ENCODE assay signal across 26 mouse cellular contexts in the genomic region with DNA sequence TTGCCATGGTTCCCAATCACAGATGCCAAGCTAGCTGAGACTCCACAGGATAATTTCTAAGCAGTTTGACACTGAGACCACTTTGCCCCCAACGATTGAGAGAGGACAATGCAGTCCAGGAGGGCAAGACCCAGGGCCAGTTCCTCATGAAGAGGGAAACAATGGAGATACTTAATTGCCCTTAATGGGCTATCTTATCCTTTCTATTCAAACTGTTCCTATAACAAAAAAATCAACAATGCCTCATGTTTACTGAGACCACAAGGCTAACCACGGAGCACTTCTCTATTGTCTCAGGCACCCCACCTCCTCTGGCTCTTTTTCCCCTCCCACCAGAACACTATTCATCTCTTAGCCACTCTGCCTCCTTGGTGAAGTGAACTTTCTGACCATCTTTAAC.
"Had no signal": no experiment of that assay in that cellular context is flagged by ENCODE, and none has a peak within 500 bp of the region (broad histone marks: within the 10 kb centered on the region; RNA-seq: fewer than 3 reads in every experiment).

No protein-coding gene starts in this region.

- H3K27me3 ChIP-seq: heart, embryonic 13.5 days; heart, embryonic 15.5 days; hindbrain, embryonic 15.5 days; kidney, embryonic 15.5 days; limb, embryonic 13.5 days; limb, embryonic 15.5 days; liver, embryonic 12.5 days had no signal

- H3K9ac ChIP-seq: heart, embryonic 13.5 days; heart, embryonic 15.5 days; hindbrain, embryonic 13.5 days; hindbrain, embryonic 15.5 days; kidney, embryonic 15.5 days; limb, embryonic 13.5 days; limb, embryonic 15.5 days; liver, embryonic 12.5 days had no signal

- H3K27ac ChIP-seq: heart, adult 2 months; heart, embryonic 13.5 days; heart, embryonic 15.5 days; hindbrain, embryonic 13.5 days; hindbrain, embryonic 15.5 days; hindbrain, postnatal 0 days; kidney, embryonic 15.5 days; kidney, postnatal 0 days; limb, embryonic 13.5 days; limb, embryonic 15.5 days; liver, embryonic 12.5 days had no signal

- H3K36me3 ChIP-seq: heart, embryonic 13.5 days; heart, embryonic 15.5 days; hindbrain, embryonic 13.5 days; hindbrain, embryonic 15.5 days; kidney, embryonic 15.5 days; limb, embryonic 13.5 days; limb, embryonic 15.5 days; liver, embryonic 12.5 days had no signal

- H3K4me3 ChIP-seq: heart, adult 2 months; heart, embryonic 13.5 days; heart, embryonic 15.5 days; hindbrain, embryonic 13.5 days; hindbrain, embryonic 15.5 days; kidney, embryonic 15.5 days; limb, embryonic 13.5 days; limb, embryonic 15.5 days; liver, embryonic 12.5 days had no signal

- H3K4me1 ChIP-seq: heart, embryonic 13.5 days; heart, embryonic 15.5 days; kidney, embryonic 15.5 days; limb, embryonic 13.5 days; limb, embryonic 15.5 days; liver, embryonic 12.5 days had no signal

- DNase-seq: gastrocnemius, postnatal 14 days; gastrocnemius, postnatal 36 days; heart, adult 11 months; heart, adult 2 months; heart, postnatal 14 days; heart, postnatal 36 days; kidney, adult 11 months; kidney, adult 2 months; kidney, adult 9 months; kidney, postnatal 14 days; kidney, postnatal 36 days; layer of hippocampus, adult 9-11 months; layer of hippocampus, postnatal 36 days; left cerebral cortex, postnatal 4 days had no signal

- ATAC-seq: hindbrain, postnatal 0 days; intestine, embryonic 16.5 days; liver, embryonic 12.5 days had no signal

- H3K9me3 ChIP-seq: heart, embryonic 13.5 days; heart, embryonic 15.5 days; hindbrain, embryonic 13.5 days; hindbrain, embryonic 15.5 days; kidney, embryonic 15.5 days; limb, embryonic 13.5 days; limb, embryonic 15.5 days had no signal

- H3K4me2 ChIP-seq: heart, embryonic 11.5 days; heart, embryonic 13.5 days; heart, embryonic 15.5 days; hindbrain, embryonic 13.5 days; hindbrain, embryonic 15.5 days; kidney, embryonic 15.5 days; limb, embryonic 13.5 days; limb, embryonic 15.5 days; liver, embryonic 12.5 days had no signal
